Mouse (Mus musculus) kidney, embryonic 14.5 days (tissue): ENCODE data around the gene Gm10401. TPM values are rescaled to one million over a fixed set of nuclear protein-coding genes. Genes with fewer than 3 reads are reported as not detected.

Experiments used
- ATAC-seq: fragments of 200-750 bp; cut with Nextera tagmentation; 2 replicates; pipeline ENCODE4 v1.8.0; 2017; ENCODE audit warnings: moderate number of reproducible peaks, mild to moderate bottlenecking, moderate TSS enrichment, moderate library complexity; ENCODE audit not compliant: low FRiP score, low TSS enrichment
- H3K27ac ChIP-seq: fragments of 300-500 bp; sonication (generic); 2 replicates; pipeline ENCODE4 v1.5.1; 2014; ENCODE audit warnings: low read depth, mild to moderate bottlenecking, low read length, moderate library complexity, mixed read lengths
- H3K27me3 ChIP-seq: fragments of 300-500 bp; sonication (generic); 2 replicates; pipeline ENCODE4 v1.6.1; 2014; ENCODE audit warnings: mild to moderate bottlenecking, low read length; ENCODE audit not compliant: control insufficient read depth, insufficient read depth
- H3K36me3 ChIP-seq: fragments of 300-500 bp; sonication (generic); 2 replicates; pipeline ENCODE4 v1.6.1; 2014; ENCODE audit warnings: low read length, mixed read lengths; ENCODE audit not compliant: control insufficient read depth, insufficient read depth
- H3K4me1 ChIP-seq: fragments of 300-500 bp; sonication (generic); 2 replicates; pipeline ENCODE4 v1.6.1; 2014; ENCODE audit warnings: low read length, mixed read lengths; ENCODE audit not compliant: control insufficient read depth, insufficient read depth
- H3K4me2 ChIP-seq: fragments of 300-500 bp; sonication (generic); replicated peaks from 2 replicates; pipeline ENCODE4 v1.6.1; 2014; ENCODE audit warnings: low read depth, mild to moderate bottlenecking, low read length
- H3K4me3 ChIP-seq: fragments of 300-500 bp; sonication (generic); 2 replicates; pipeline ENCODE4 v1.5.1; 2014; ENCODE audit warnings: mild to moderate bottlenecking, low read length
- H3K9ac ChIP-seq: fragments of 300-500 bp; sonication (generic); 2 replicates; pipeline ENCODE4 v1.6.1; 2014; ENCODE audit warnings: low read depth, mild to moderate bottlenecking, low read length, moderate library complexity
- H3K9me3 ChIP-seq: fragments of 300-500 bp; sonication (generic); 2 replicates; pipeline ENCODE4 v1.6.1; 2016; ENCODE audit warnings: low read length; ENCODE audit not compliant: control insufficient read depth
- WGBS: fragments of 180-500 bp; shearing (Covaris S2); extraction: QIAGEN DNeasy Blood & Tissue Kit; methylation state at CpG from one replicate; pipeline ENCODE4 v1.1.7; 2014; 5-methylcytosine and 5-hydroxymethylcytosine counted together
- polyA plus RNA-seq: library from polyadenylated mRNA; unstranded; fragments of >200 nt; fragmentation: Nextera tagmentation; extraction: Ambion mirVana; gene quantifications from 2 replicates; pipeline ENCODE4 v1.2.1, GENCODE M21; 2014

The Gm10401 gene
- polyA plus RNA-seq, 1 experiment from 2014 or later: 54.5 TPM

GRCm38 (mm10) chr5:115055418-115055817 lies 42.7 kb downstream of the Gm10401 start:
- WGBS: 77% methylated on average over 6 of the region's 6 CpGs
- ATAC-seq: no peak
- Histone ChIP-seq H3K27ac (no peak overlapping the region), H3K4me1 (peaks cover 31% of the 10 kb centered on the region), H3K36me3 (no peaks in the 10 kb centered on the region), H3K27me3 (no peaks in the 10 kb centered on the region), H3K9me3 (no peaks in the 10 kb centered on the region), H3K9ac (no peak overlapping the region), H3K4me3 (no peak overlapping the region), H3K4me2 (no peak overlapping the region)

- Histone ChIP-seq H3K27me3 (no peaks in the 10 kb centered on the region), H3K9me3 (no peaks in the 10 kb centered on the region), H3K9ac (no peak overlapping the region), H3K36me3 (no peaks in the 10 kb centered on the region), H3K4me2 (no peak overlapping the region), H3K4me3 (no peak overlapping the region), H3K4me1 (peaks cover 31% of the 10 kb centered on the region), H3K27ac (no peak overlapping the region)
- ATAC-seq: no peak
- WGBS: 57% methylated on average over 22 of the region's 22 CpGs
Measured at GRCm38 (mm10) chr5:115053791-115054396, 44.2 kb downstream of the Gm10401 start.

DNA sequence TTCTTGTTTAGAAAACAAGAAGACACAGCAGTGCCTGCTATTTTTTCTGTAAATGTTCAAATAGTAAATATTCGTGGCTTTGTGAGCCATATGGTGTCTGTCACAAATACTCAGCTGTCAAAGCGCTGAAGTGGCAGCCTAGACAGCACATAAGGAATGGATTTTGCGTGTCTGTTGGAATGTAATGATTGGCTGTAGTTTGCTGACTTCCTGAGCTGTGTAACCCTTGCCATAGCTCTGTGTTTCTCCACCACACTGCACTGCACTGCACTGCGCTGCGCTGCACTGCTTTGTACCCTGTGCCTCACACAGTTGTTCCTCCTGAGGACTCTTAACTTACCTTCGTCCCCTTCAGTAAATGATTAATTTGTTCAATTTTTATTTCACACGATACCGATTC lies 45.5 kb downstream of the Gm10401 start:
- H3K27me3 ChIP-seq: no peaks in the 10 kb centered on the region
- ATAC-seq: no peak
- H3K36me3 ChIP-seq: no peaks in the 10 kb centered on the region
- H3K4me1 ChIP-seq: peaks cover 31% of the 10 kb centered on the region
- H3K27ac ChIP-seq: no peak overlapping the region
- no peak overlapping the region for H3K4me2 ChIP-seq
- no peak overlapping the region for H3K4me3 ChIP-seq
- H3K9me3 ChIP-seq: no peaks in the 10 kb centered on the region
- 64% methylated on average over 8 of the region's 8 CpGs for WGBS
- H3K9ac ChIP-seq: no peak overlapping the region

DNA sequence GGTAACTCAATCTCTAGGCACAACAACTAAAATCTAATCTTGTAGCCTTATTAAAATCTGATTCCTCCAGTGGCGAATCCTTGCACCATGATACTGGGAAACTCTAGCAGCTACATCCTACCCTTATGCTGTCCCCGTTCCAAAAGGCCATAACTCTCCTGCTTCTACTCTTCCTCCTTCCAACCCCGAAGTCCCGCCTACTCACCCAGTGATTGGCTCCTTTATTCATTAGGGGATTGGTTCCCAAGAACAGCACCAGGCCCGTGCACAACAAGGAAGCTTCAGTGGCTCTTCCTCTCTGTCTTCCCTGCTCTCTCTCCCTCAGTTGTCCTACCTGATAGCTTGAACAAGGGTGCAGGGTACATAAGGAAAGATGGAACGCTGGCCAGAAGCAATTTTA lies 47.3 kb downstream of the Gm10401 start:
- Histone ChIP-seq H3K4me3 (no peak overlapping the region), H3K4me1 (peaks cover 31% of the 10 kb centered on the region), H3K9me3 (no peaks in the 10 kb centered on the region), H3K27me3 (no peaks in the 10 kb centered on the region), H3K4me2 (no peak overlapping the region), H3K9ac (no peak overlapping the region), H3K36me3 (no peaks in the 10 kb centered on the region), H3K27ac (no peak overlapping the region)
- no peak for ATAC-seq
- WGBS: 78% methylated on average over 6 of the region's 6 CpGs

DNA sequence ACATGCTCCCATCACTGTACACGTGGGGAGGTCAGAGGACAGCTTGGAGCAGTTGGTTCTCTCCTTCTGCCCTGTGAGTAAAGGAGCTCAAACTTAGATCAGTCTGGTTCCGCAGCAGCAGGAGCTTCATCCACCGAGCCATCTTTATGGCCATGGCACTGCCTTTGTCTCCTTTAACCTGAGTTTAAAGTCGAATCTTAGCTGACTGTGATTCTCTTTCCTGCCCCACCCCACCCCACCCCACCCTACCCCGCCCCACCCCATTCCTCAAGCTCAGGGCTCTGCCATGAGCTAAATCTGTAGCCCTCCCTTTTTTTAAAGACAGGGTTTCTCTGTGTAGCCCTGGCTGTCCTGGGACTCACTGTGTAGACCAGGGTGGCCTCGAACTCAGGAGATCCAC lies 48.4 kb downstream of the Gm10401 start:
- no peak for ATAC-seq
- H3K27ac ChIP-seq: no peak overlapping the region
- H3K36me3 ChIP-seq: no peaks in the 10 kb centered on the region; the same call in 1 of the 2 replicates
- peaks cover 31% of the 10 kb centered on the region for H3K4me1 ChIP-seq
- H3K9ac ChIP-seq: no peak overlapping the region
- no peaks in the 10 kb centered on the region for H3K9me3 ChIP-seq
- H3K4me3 ChIP-seq: no peak overlapping the region
- H3K4me2 ChIP-seq: no peak overlapping the region
- 80% methylated on average over 6 of the region's 6 CpGs for WGBS
- H3K27me3 ChIP-seq: no peaks in the 10 kb centered on the region

Other genes starting within 250 kb of the Gm10401 start
- gene 4930519G04Rik, start 244.6 kb downstream of the Gm10401 start, polyA plus RNA-seq: not detected in 2 replicates
- not detected in 2 replicates for gene Gm9936, start 239.6 kb downstream of the Gm10401 start, polyA plus RNA-seq
- 2.2 and 4.0 TPM in 2 replicates for gene Oasl2, start 201.4 kb downstream of the Gm10401 start, polyA plus RNA-seq
- gene Oasl1, start 175.1 kb downstream of the Gm10401 start, polyA plus RNA-seq: 1.2 and 2.5 TPM in 2 replicates
- gene 2210016L21Rik, start 156.1 kb downstream of the Gm10401 start, polyA plus RNA-seq: 51.1 and 58.9 TPM in 2 replicates
- gene Hnf1a, start 127.2 kb downstream of the Gm10401 start, polyA plus RNA-seq: 5.4 and 6.8 TPM in 2 replicates
- 23.9 and 26.1 TPM in 2 replicates for gene Sppl3, start 87.2 kb downstream of the Gm10401 start, polyA plus RNA-seq
- 54.2 and 68.5 TPM in 2 replicates for gene Acads, start 21.1 kb upstream of the Gm10401 start, polyA plus RNA-seq
- gene Unc119b, start 36.7 kb upstream of the Gm10401 start, polyA plus RNA-seq: 26.3 and 50.3 TPM in 2 replicates
- 57.8 and 75.5 TPM in 2 replicates for gene Mlec, start 59.9 kb upstream of the Gm10401 start, polyA plus RNA-seq
- gene Cabp1, start 96.1 kb upstream of the Gm10401 start, polyA plus RNA-seq: 2.0 and 2.4 TPM in 2 replicates
- gene Pop5, start 137.5 kb upstream of the Gm10401 start, polyA plus RNA-seq: 116 and 120 TPM in 2 replicates
- 81.9 TPM in 2 replicates for gene Rnf10, start 174.6 kb upstream of the Gm10401 start, polyA plus RNA-seq
- gene Coq5, start 181.4 kb upstream of the Gm10401 start, polyA plus RNA-seq: 39.7 and 58.8 TPM in 2 replicates
- 1,720 and 2,039 TPM in 2 replicates for gene Dynll1, start 202.7 kb upstream of the Gm10401 start, polyA plus RNA-seq
- gene Srsf9, start 228.9 kb upstream of the Gm10401 start, polyA plus RNA-seq: 320 and 334 TPM in 2 replicates
- gene Gatc, start 242.9 kb upstream of the Gm10401 start, polyA plus RNA-seq: 35.8 and 36.9 TPM in 2 replicates
- gene Triap1, start 242.9 kb upstream of the Gm10401 start, polyA plus RNA-seq: 56.2 and 62.2 TPM in 2 replicates